Mouse (Mus musculus) embryo, embryonic 10 days (tissue): ENCODE data around the gene Fam219b.

ENCODE experiments used
- DNase-seq: peaks from one replicate; pipeline ENCODE4 v3.0.0-alpha.2; 2015; ENCODE audit warnings: low spot score

The Fam219b gene

GRCm38 (mm10) chr9:57525516-57525915 lies 11.8 kb upstream of the Fam219b start:
- no peak for DNase-seq

DNA sequence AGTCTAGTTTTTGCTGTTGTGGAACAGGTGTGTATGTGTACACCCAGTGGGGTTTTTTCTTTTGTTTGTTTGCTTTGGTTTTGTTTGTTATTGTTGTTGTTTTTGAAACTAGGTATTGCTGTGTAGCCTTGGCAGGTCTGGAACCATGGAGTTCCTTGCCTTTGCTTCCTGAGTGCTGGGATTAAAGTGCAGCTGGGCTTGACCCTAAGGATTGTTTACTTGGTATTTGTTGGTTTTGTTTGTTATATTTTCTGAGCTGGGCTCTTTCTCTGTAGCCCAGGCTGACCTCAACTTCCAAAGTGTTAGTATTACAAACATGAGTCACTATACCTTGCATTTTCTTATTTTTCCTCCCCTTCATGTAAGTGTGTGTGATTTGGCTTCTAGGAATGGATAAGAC lies 10.9 kb upstream of the Fam219b start:
- no peak for DNase-seq

GRCm38 (mm10) chr9:57531946-57532345 lies 5.4 kb upstream of the Fam219b start:
- DNase-seq, result no peak

DNA sequence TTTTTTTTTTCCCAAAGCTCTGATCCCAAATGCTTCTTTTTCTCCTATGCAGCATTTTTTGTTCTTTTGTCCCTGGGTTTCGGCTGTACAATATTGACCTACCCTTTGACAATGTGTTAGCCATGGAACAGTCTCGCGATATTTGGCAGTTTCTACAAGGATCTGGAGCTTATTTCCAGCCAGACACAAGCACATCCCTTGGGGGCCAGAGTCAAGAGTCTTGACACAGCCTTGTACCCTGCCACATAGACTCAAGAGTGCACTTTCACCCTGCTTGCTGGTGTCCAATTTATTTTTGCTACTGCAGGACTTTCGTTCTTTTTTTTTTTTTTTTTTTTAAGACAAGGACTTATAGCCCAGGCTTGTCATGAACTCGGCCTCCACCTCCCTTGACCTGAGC lies 966 bp upstream of the Fam219b start:
- DNase-seq, result no peak

GRCm38 (mm10) chr9:57537728-57538181 lies 427 bp downstream of the Fam219b start:
- no peak for DNase-seq

- no peak for DNase-seq
These were observed 2.2 kb downstream of the Fam219b start for GRCm38 (mm10) chr9:57539550-57539949.

- DNase-seq, result peak; percentile 75
These were observed 4.0 kb downstream of the Fam219b start for GRCm38 (mm10) chr9:57541312-57541711.

DNA sequence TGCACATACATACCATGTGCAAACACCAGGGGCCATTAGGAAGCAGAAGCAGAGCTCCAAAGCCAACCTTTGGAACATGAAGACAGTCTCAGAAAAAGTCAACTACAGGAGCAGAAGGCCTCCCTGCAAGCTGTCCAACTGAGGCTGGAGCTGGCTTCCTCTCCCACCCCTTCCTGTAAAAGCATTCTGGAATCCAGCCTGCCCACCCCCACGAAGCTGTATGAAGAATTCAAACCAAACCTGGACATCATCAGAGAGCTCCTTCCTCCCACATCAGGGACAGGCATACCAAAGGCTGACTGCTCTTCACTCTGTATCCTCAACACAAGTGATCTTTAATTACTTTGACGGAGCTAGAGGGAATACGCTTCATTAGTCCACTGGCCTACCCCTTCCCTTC lies 6.6 kb downstream of the Fam219b start:
- no peak for DNase-seq

- no peak for DNase-seq
These were observed 10.0 kb downstream of the Fam219b start for GRCm38 (mm10) chr9:57547287-57547686.

DNA sequence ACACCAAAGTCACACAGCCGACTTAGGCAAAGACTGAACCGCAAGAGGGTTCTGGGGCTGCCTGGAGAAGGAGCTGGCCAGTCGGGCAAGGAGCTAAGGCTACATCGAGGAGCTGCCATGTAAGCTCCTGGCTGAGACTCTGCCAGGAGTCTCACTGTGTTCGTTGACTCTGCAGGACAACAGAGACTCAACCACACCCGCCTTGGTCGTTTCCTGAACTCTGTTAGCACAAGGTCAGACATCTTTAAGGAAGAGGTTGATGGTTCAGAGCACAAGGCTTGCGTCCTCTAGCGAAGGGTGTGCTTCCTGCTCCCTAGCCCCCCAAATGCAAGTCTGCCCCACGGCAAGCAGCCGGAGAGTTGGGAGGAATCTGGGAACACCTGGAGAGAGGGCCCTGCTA lies 10.5 kb downstream of the Fam219b start:
- DNase-seq, result no peak

GRCm38 (mm10) chr9:57549186-57549585 lies 11.9 kb downstream of the Fam219b start:
- no peak for DNase-seq

DNA sequence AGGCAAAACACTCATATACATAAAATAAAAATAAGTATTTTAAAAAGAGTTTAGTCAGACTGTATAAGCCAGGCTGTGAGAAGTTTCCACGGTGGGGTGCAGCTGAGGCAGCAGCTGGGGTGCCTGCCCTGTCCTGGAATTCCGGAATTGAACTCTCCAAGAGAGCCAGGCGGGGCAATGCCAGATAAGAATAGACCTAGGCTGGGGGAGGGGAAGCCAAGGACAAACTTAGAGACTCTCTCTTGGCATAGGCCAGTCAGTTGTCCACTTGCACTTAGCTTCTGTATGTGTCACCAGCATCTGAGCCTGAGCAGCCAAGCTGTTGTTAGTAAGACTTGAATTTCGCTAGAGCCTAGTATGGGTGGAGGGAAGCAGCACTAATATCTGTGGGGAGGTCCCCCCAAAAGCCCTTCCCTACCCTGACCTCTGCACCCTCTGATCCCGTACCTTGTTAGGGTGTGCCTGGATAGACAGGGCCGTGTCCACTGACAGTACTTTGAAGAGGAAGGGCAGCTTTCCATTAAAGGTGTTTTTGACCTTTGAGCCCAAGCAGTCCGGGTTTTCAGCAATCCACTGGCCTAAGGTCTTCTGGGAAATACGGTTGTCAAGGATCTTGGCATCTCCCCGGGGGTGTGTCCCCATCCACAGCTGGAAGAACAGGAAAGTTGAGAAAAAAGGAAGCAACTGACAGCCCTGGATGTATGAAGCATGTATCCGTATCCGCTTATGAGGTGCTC lies 13.0 kb downstream of the Fam219b start:
- DNase-seq, result no peak

DNA sequence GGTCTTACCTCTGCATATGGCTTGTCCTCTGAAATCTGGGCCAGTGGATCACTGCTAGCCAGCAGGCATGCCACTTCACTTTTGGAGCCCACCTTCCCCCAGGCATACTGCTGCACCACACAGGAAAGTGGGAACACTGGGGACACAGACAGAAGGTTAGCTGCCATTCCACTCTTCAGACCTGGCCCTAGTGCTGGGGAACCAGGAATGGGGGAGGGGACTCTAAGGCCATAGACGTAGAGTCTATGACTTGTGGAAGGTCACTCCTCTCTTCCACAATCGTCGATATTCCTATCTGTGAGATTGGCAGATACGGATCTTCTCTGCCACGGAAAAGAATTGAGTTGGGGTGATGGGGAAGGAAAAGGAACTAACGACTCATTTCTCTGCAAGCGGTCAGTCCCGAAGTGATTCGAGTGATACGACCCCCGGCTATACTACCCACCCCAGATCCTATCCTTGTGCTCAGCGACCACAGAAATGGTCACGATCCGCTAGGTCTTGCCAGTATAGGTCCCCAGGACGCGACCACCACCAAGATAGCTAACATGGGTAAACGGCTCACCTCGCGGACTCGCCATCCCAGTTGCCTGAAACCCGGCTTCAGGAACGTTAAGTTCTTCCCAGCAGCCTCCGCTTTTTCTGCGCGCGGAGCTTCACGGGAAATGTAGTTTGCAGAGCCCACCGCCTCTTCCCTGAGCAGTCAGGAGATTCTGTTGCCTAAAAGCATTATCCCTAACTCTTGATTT lies 15.0 kb downstream of the Fam219b start, which contains the start of gene Mpi:
Mpi (minus strand) TSS at position 625 of the 749 bp plus-strand sequence.
- DNase-seq, result peak; percentile 86

- no peak for DNase-seq
These were observed 15.8 kb downstream of the Fam219b start for GRCm38 (mm10) chr9:57553119-57553518.

DNA sequence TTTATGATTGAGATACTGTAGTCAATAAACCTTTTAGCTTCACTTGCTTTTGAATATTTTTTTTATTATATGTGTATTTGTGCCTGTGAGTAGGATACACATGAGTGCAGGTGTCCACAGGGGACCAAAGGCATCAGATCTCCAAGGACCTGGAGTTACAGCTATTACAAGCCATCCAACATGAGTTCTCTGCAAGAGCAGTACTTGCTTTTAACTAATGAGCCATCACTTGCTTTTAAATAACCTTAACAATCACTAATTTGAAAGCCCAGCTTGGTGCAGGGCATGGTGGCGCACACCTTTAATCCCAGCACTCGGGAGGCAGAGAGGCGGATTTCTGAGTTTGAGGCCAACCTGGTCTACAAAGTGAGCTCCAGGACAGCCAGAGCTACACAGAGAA lies 17.4 kb downstream of the Fam219b start:
- no peak for DNase-seq

DNA sequence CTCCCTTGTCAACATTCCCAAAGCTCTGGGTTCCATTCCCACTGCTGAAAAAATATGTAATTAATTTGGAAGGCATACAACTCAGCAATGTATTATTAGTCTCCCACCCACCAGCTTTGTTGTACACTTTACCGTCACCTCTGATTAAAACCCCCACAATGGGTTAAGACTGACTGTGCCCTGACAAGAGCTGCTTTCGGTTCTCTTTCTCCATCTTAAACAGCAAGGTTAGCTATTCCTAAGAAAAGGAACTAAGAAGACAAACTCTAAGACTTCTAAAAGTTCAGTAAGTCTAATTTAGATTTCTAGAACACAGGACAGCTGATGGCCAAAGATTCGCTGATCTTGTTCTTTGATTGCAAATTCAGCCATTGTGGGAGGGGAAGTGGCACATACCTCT lies 19.9 kb downstream of the Fam219b start:
- no peak for DNase-seq

GRCm38 (mm10) chr9:57558625-57559024 lies 21.3 kb downstream of the Fam219b start:
- DNase-seq, result no peak

DNA sequence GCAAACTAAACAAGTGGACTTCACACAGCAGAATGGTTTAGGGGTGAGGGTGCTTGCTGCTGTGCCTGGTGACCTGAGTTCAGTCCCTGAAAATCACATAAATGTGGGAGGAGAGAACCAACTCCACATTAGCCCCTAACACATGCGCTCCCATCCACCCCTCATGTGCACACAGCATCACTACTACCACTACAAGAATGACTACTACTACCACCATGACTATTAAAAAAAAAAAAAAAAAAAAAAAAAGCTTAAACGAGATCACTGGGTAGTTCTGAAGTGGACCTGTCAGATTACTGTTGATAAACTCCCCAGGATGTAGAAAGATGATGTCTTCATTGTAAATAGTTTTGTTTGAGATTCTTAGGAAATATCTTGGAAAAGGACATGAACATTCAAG lies 22.2 kb downstream of the Fam219b start:
- no peak for DNase-seq

DNA sequence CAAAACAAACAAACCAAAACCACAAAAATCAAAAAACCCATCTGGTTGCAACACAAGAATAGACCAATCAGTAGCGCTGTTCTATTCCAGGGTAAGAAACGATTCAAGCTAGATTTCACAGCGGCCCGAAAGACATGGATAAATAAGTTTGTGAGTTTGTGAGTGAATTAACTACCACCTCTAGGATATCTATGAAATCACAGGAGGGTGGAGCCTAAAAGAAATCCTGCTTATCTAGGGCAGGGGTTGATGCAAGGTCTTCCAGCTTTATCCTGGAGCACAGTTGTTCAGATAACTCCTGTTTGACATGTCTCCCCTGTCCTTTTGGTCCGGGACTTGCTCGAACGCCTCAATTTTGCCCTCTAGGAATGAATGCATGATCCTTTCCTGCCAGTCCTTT lies 22.9 kb downstream of the Fam219b start:
- no peak for DNase-seq

- peak; percentile 97 for DNase-seq
These were observed 23.8 kb downstream of the Fam219b start, which contains the start of gene Scamp2 for GRCm38 (mm10) chr9:57560861-57561710. TSS of gene Scamp2 (plus strand) at chr9:57560943.

DNA sequence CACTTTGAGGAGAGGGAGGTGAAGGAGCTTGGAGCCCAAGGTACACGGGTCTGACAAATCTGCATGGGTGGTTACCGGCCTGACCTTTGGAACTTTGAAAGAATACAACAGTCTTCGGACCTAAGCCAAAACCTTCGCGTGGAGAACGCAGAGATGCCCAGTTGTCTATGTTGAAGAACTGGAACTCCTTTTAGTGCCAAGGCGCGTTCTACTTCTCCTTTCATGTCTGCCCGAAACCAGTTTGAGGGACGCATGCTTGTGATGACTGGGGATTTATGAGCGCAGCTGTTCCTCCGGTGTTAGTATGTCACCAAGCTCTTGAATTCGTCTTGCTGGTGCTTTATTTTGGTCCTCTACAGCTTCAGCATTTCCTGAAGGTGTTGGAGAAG lies 24.4 kb downstream of the Fam219b start:
- DNase-seq, result no peak

DNA sequence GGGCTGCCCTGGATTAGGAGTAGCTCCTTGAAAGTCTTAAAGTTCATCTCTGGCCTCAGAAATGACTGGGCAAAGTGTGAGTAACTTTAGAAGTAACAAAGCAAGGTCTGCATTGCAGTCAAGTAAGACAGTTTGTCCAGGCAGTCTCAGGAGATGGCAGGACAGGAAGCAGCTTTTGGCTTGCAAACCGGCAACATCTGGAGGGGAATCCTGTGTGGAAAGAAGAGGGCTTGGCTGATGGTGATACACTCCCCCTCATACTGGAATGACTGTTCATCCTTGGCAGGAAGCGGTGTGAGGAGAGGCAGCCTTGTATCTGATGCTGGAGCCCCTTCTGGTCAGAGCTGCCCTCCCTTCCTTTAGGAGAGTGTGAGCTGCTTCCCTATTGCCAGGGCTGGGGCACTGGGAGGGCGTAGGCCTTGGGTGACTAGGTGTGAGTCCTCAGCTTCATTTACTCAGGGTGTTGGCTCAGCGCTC lies 25.6 kb downstream of the Fam219b start:
- DNase-seq, result no peak
